Comparison of ENCODE assay signal across 14 mouse cellular contexts in the genomic region with DNA sequence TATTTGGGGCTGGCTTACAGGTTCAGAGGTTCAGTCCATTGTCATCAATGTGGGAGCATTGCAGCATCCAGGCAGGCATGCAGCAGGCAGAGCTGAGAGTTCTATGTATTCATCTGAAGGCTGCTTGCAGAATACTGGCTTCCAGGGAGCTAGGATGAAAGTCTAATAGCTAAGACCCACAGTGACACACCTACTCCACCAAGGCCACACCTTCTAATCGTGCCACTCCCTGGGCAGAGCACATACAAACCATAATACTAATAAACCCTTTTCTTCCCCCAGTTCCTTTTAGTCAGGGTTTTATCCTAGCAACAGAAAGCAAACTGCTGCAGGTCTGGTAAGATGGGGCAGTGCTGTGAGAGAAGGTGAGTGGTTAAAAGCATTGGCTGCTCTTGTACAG.
"Had no signal": no experiment of that assay in that cellular context is flagged by ENCODE, and none has a peak within 500 bp of the region (broad histone marks: within the 10 kb centered on the region; RNA-seq: fewer than 3 reads in every experiment).

No protein-coding gene starts in this region.

- H3K27me3 ChIP-seq: limb, embryonic 12.5 days; lung, embryonic 15.5 days; midbrain, embryonic 13.5 days; neural tube, embryonic 15.5 days had no signal

- DNase-seq: kidney, adult 11 months; kidney, adult 9 months; kidney, postnatal 36 days; lung, postnatal 36 days; right cerebral cortex, adult 18-20 months; right cerebral cortex, postnatal 25 days had no signal

- H3K9me3 ChIP-seq: limb, embryonic 12.5 days; lung, embryonic 15.5 days; midbrain, embryonic 13.5 days; neural tube, embryonic 15.5 days had no signal

- H3K4me2 ChIP-seq: limb, embryonic 12.5 days; lung, embryonic 15.5 days; midbrain, embryonic 13.5 days; neural tube, embryonic 15.5 days had no signal

- H3K9ac ChIP-seq: limb, embryonic 12.5 days; lung, embryonic 15.5 days; midbrain, embryonic 13.5 days; neural tube, embryonic 15.5 days had no signal

- H3K27ac ChIP-seq: hindbrain, postnatal 0 days; kidney, postnatal 0 days; layer of hippocampus, adult 2 months; limb, embryonic 12.5 days; lung, embryonic 15.5 days; midbrain, embryonic 13.5 days; neural tube, embryonic 15.5 days had no signal

- H3K4me3 ChIP-seq: layer of hippocampus, adult 2 months; limb, embryonic 12.5 days; lung, embryonic 15.5 days; midbrain, embryonic 13.5 days; myocyte; neural tube, embryonic 15.5 days had no signal

- ATAC-seq: hindbrain, postnatal 0 days; midbrain, embryonic 13.5 days had no signal
